Mouse (Mus musculus): ENCODE data around the gene Gm20696.

- TF ChIP-seq CTCF (IDR thresholded peaks at IDR 0.05; ENCODE audit: control insufficient read depth, insufficient read depth, low read length): no peak
- TF ChIP-seq POLR2A (IDR thresholded peaks at IDR 0.05; ENCODE audit: borderline replicate concordance, control insufficient read depth, low read depth, low read length): no peak
These were observed 64.2 kb downstream of the Gm20696 start for GRCm38 (mm10) chr6:99602434-99602833.
